Mouse (Mus musculus): Measurements from ENCODE around the gene Cit.

The Cit gene

GRCm38 (mm10) chr5:115909106-115909505, 64.0 kb downstream of the Cit start:
- DNase-seq (ENCODE audit: low spot score in 2 of 2), result peak; percentile 61 to 77

GRCm38 (mm10) chr5:115910491-115910890, 65.4 kb downstream of the Cit start:
- no peak for DNase-seq (ENCODE audit: low spot score in 2 of 2)

- no peak for DNase-seq (ENCODE audit: low spot score in 2 of 2)
Observed at GRCm38 (mm10) chr5:115915481-115915880, 70.4 kb downstream of the Cit start.

- no peak for DNase-seq (ENCODE audit: low spot score in 2 of 2)
Observed at GRCm38 (mm10) chr5:115917960-115918359, 72.9 kb downstream of the Cit start.

- DNase-seq (ENCODE audit: low spot score in 2 of 2), result peak in 1 of 2 experiments; percentile 26
Observed at GRCm38 (mm10) chr5:115918597-115919351, 73.7 kb downstream of the Cit start.

GRCm38 (mm10) chr5:115921990-115922389, 76.9 kb downstream of the Cit start:
- no peak for DNase-seq (ENCODE audit: low spot score in 2 of 2)

- no peak for DNase-seq (ENCODE audit: low spot score in 2 of 2)
Observed at GRCm38 (mm10) chr5:115924946-115925345, 79.9 kb downstream of the Cit start.

GRCm38 (mm10) chr5:115928786-115929507, 83.9 kb downstream of the Cit start:
- DNase-seq (ENCODE audit: low spot score in 2 of 2), result peak in 1 of 2 experiments; percentile 38

GRCm38 (mm10) chr5:115932325-115932724, 87.2 kb downstream of the Cit start:
- DNase-seq (ENCODE audit: low spot score in 2 of 2), result peak in 1 of 2 experiments; percentile 30

- no peak for DNase-seq (ENCODE audit: low spot score in 2 of 2)
Observed at GRCm38 (mm10) chr5:115936851-115937250, 91.8 kb downstream of the Cit start.

- no peak for DNase-seq (ENCODE audit: low spot score in 2 of 2)
Observed at GRCm38 (mm10) chr5:115937566-115937965, 92.5 kb downstream of the Cit start.

GRCm38 (mm10) chr5:115938999-115939398, 93.9 kb downstream of the Cit start:
- no peak for DNase-seq (ENCODE audit: low spot score in 2 of 2)

GRCm38 (mm10) chr5:115942389-115942788, 97.3 kb downstream of the Cit start:
- no peak for DNase-seq (ENCODE audit: low spot score in 2 of 2)

GRCm38 (mm10) chr5:115944791-115945490, 99.9 kb downstream of the Cit start:
- DNase-seq (ENCODE audit: low spot score in 2 of 2), result no peak

GRCm38 (mm10) chr5:115947622-115948353, 102.7 kb downstream of the Cit start:
- no peak for DNase-seq (ENCODE audit: low spot score in 2 of 2)

GRCm38 (mm10) chr5:115950936-115951335, 105.9 kb downstream of the Cit start:
- no peak for DNase-seq (ENCODE audit: low spot score in 2 of 2)

GRCm38 (mm10) chr5:115953173-115953572, 108.1 kb downstream of the Cit start:
- no peak for DNase-seq (ENCODE audit: low spot score in 2 of 2)

- peak; percentile 57 to 67 for DNase-seq (ENCODE audit: low spot score in 2 of 2)
Observed at GRCm38 (mm10) chr5:115954084-115954483, 109.0 kb downstream of the Cit start.

- DNase-seq (ENCODE audit: low spot score in 2 of 2), result peak in 1 of 2 experiments; percentile 43
Observed at GRCm38 (mm10) chr5:115954549-115954948, 109.5 kb downstream of the Cit start.

GRCm38 (mm10) chr5:115955131-115955530, 110.1 kb downstream of the Cit start:
- DNase-seq (ENCODE audit: low spot score in 2 of 2), result peak; percentile 74 to 75

GRCm38 (mm10) chr5:115956048-115956447, 111.0 kb downstream of the Cit start:
- no peak for DNase-seq (ENCODE audit: low spot score in 2 of 2)

GRCm38 (mm10) chr5:115957177-115957576, 112.1 kb downstream of the Cit start:
- no peak for DNase-seq (ENCODE audit: low spot score in 2 of 2)
